7 mouse cellular contexts compared by ENCODE assay signal in genomic region chr11:118998540-118999265, GRCm38 (mm10). TPM values are rescaled to one million over a fixed set of nuclear protein-coding genes. Genes with fewer than 3 reads are reported as not detected.
DNase-seq lines count a peak whose midpoint lies in the region; ATAC-seq lines count a peak whose summit lies in the region.

No protein-coding gene starts in this region.

- 6% methylated on average over 30 of the region's 30 CpGs for WGBS in embryonic facial prominence, embryonic 10.5 days
- WGBS in midbrain, embryonic 16.5 days: 5% methylated on average over 30 of the region's 30 CpGs

- no peaks in the 10 kb centered on the region for H3K36me3 ChIP-seq in embryonic facial prominence, embryonic 10.5 days (replicated peaks)
- H3K36me3 ChIP-seq in midbrain, embryonic 16.5 days (ENCODE audit: control insufficient read depth, insufficient read depth, low read length): no peaks in the 10 kb centered on the region

- peak overlapping the region; percentile 73 for H3K27ac ChIP-seq in embryonic facial prominence, embryonic 10.5 days (replicated peaks)
- peak overlapping the region; percentile 75 for H3K27ac ChIP-seq in midbrain, embryonic 16.5 days (ENCODE audit: low read length)

- H3K4me1 ChIP-seq in embryonic facial prominence, embryonic 10.5 days: peaks cover 31% of the 10 kb centered on the region
- peaks cover 14% of the 10 kb centered on the region for H3K4me1 ChIP-seq in midbrain, embryonic 16.5 days (ENCODE audit: control insufficient read depth, insufficient read depth, low read length)

- peak overlapping the region; percentile 55; the same call in 1 of the 2 replicates for H3K9ac ChIP-seq in midbrain, embryonic 16.5 days (ENCODE audit: low read depth, low read length)

- peak overlapping the region; percentile 51 for H3K4me2 ChIP-seq in midbrain, embryonic 16.5 days (ENCODE audit: low read length)

- peak; percentile 76 for ATAC-seq in midbrain, embryonic 16.5 days

- H3K4me3 ChIP-seq in embryonic facial prominence, embryonic 10.5 days: peak overlapping the region; percentile 46
- peak overlapping the region; percentile 22 for H3K4me3 ChIP-seq in midbrain, embryonic 16.5 days (ENCODE audit: low read depth, low read length)

- peak; percentile 40 for DNase-seq in adrenal gland, adult 8-10 months
- DNase-seq in embryonic facial prominence, embryonic 10.5 days (ENCODE audit: low spot score): peak; percentile 94
- peak; percentile 65 to 88 for DNase-seq in heart, adult 18-20 months
- DNase-seq in kidney, adult 11 months: peak; percentile 49
- peak; percentile 93 for DNase-seq in left cerebral cortex, postnatal 4 days
- DNase-seq in spleen, postnatal 10 days (ENCODE audit: low spot score in 2 of 2): peak; percentile 55 to 78

- intact Hi-C loops in left cerebral cortex, postnatal 4 days (cut with DNase I): no loop called here

- peaks cover 92% of the 10 kb centered on the region for H3K27me3 ChIP-seq in embryonic facial prominence, embryonic 10.5 days (replicated peaks; ENCODE audit: low read depth, poor library complexity, severe bottlenecking)
- no peaks in the 10 kb centered on the region for H3K27me3 ChIP-seq in midbrain, embryonic 16.5 days (ENCODE audit: control insufficient read depth, insufficient read depth, low read depth, low read length)

- H3K9me3 ChIP-seq in embryonic facial prominence, embryonic 10.5 days: 0 out of 2 replicates have a peak, but pooled peaks cover 4% of the 10 kb centered on the region
- no peaks in the 10 kb centered on the region for H3K9me3 ChIP-seq in midbrain, embryonic 16.5 days (replicated peaks; ENCODE audit: control insufficient read depth, low read length, poor library complexity, severe bottlenecking)

RNA-seq across cellular contexts. Expression of gene Enpp7, which starts 10.7 kb away (rescaled TPM):
- not detected for total RNA-seq in adrenal gland, adult 8-10 months (2022)
- polyA plus RNA-seq in embryonic facial prominence, embryonic 10.5 days (2016; fragmentation: Nextera tagmentation; extraction: Ambion mirVana): not detected in 2 replicates
- not detected for total RNA-seq in heart, adult 18-20 months (2021)
- total RNA-seq in left cerebral cortex, postnatal 4 days (2021): not detected
- not detected in 2 replicates for polyA plus RNA-seq in midbrain, embryonic 16.5 days (2015; fragmentation: Nextera tagmentation; extraction: Ambion mirVana)

RNA-seq across cellular contexts. Expression of gene Cbx2, which starts 24.1 kb away (rescaled TPM):
- total RNA-seq in adrenal gland, adult 8-10 months (2022): 1 to 10 TPM; 4.6 to 8.1 (median 5.6) TPM
- polyA plus RNA-seq in embryonic facial prominence, embryonic 10.5 days (2016; fragmentation: Nextera tagmentation; extraction: Ambion mirVana): 150 and 152 TPM in 2 replicates
- 1 to 10 TPM; 1.5 to 2.6 TPM for total RNA-seq in heart, adult 18-20 months (2021)
- total RNA-seq in left cerebral cortex, postnatal 4 days (2021): 1 to 10 TPM; 6.8 to 7.4 TPM
- polyA plus RNA-seq in midbrain, embryonic 16.5 days (2015; fragmentation: Nextera tagmentation; extraction: Ambion mirVana): 13.3 and 18.0 TPM in 2 replicates

RNA-seq across cellular contexts. Expression of gene Cbx8, which starts 42.1 kb away (rescaled TPM):
- 10 to 100 TPM; 15.3 to 24.0 (median 16.5) TPM for total RNA-seq in adrenal gland, adult 8-10 months (2022)
- 11.6 and 12.4 TPM in 2 replicates for polyA plus RNA-seq in embryonic facial prominence, embryonic 10.5 days (2016; fragmentation: Nextera tagmentation; extraction: Ambion mirVana)
- total RNA-seq in heart, adult 18-20 months (2021): 1 to 10 TPM; 3.1 to 4.0 TPM
- 10 to 100 TPM; 13.0 to 15.6 TPM for total RNA-seq in left cerebral cortex, postnatal 4 days (2021)
- 8.5 and 8.6 TPM in 2 replicates for polyA plus RNA-seq in midbrain, embryonic 16.5 days (2015; fragmentation: Nextera tagmentation; extraction: Ambion mirVana)

Comparison
In these comparisons a context has a peak if more than half of its experiments do, and no peak if none do; other contexts are left out.
1. Peak in every context shown above with its lines: DNase-seq, ATAC-seq, H3K4me3 ChIP-seq and H3K27ac ChIP-seq.
2. DNase-seq: peak in every context shown above with its lines; median percentile 94 in embryonic facial prominence, embryonic 10.5 days; 93 in left cerebral cortex, postnatal 4 days; 76 in heart, adult 18-20 months; 66 in spleen, postnatal 10 days; 49 in kidney, adult 11 months; 40 in adrenal gland, adult 8-10 months.